8 mouse cellular contexts compared by ENCODE assay signal in the genomic region with DNA sequence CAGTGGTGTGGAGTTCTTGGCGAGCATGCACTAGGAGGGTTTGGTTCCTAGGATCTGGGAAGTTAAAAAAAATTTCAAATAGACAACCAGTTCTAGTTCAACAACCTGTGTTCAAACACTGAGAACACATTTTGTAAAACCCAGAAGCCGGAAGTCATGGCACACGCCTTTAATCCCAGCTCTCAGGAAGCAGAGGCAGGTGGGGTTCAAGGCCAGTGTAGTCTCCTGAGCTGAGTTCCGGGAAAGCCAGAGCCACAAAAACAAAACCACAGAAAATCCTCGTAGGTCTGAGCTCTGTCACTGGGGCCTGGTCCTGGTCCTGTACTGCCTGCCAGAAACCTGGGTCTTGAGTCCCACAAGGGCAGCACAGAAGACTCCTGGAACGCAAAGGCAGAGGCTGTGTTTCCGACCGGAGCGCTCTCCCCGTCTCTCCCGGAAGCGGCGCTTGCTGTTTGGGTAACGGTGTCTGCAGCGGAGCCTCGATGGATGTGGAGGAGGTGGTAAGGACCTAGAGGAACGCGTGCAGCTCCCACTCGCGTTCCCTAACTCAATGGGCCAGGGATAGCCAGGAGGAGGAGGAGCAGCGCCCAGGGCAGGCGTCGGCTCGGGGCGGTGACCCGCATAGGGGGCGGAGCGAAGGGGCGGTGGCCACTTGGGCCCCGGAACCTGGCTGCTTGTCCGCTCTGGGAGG. TPM values are rescaled to one million over a fixed set of nuclear protein-coding genes. Genes with fewer than 3 reads are reported as not detected.
DNase-seq lines count a peak whose midpoint lies in the region; ATAC-seq and TF ChIP-seq lines count a peak whose summit lies in the region.

TSS of gene Taf1b (plus strand) at position 210 of the 691 bp plus-strand sequence.

- DNase-seq in 3134 (ENCODE audit: extremely low read depth, insufficient read length, low spot score) = peak; percentile 85
- DNase-seq in adrenal gland, postnatal 36 days = peak; percentile 82 to 89
- peak; percentile 74 for DNase-seq in heart, adult 8-10 months (ENCODE audit: low spot score)
- peak; percentile 77 for DNase-seq in kidney, adult 9 months
- peak; percentile 80 for DNase-seq in limb, embryonic 14.5 days (ENCODE audit: low spot score)
- DNase-seq in midbrain, postnatal 0 days (ENCODE audit: low spot score) = peak; percentile 87
- DNase-seq in spleen, postnatal 14 days (ENCODE audit: low spot score in 2 of 2) = peak; percentile 63 to 77

- TF ChIP-seq CTCF in midbrain, postnatal 0 days (IDR thresholded peaks at IDR 0.05) = peak; percentile 22; the same call in 1 of the 2 replicates

- peaks cover 4% of the 10 kb centered on the region for H3K36me3 ChIP-seq in embryonic facial prominence, embryonic 13.5 days
- H3K36me3 ChIP-seq in limb, embryonic 14.5 days (ENCODE audit: control insufficient read depth, insufficient read depth, low read length) = no peaks in the 10 kb centered on the region
- H3K36me3 ChIP-seq in midbrain, postnatal 0 days (ENCODE audit: insufficient read depth, low read length) = no peaks in the 10 kb centered on the region

- H3K4me1 ChIP-seq in embryonic facial prominence, embryonic 13.5 days = peaks cover 3% of the 10 kb centered on the region; the same call in 1 of the 2 replicates
- H3K4me1 ChIP-seq in limb, embryonic 14.5 days (ENCODE audit: control insufficient read depth, insufficient read depth, low read length) = no peaks in the 10 kb centered on the region
- no peaks in the 10 kb centered on the region for H3K4me1 ChIP-seq in midbrain, postnatal 0 days (ENCODE audit: insufficient read depth, low read length)

- peak within 1 kb of the TSS; percentile 74 for H3K4me3 ChIP-seq in embryonic facial prominence, embryonic 13.5 days
- peak within 1 kb of the TSS; percentile 67 for H3K4me3 ChIP-seq in limb, embryonic 14.5 days (replicated peaks; ENCODE audit: low read length)
- H3K4me3 ChIP-seq in midbrain, postnatal 0 days (ENCODE audit: low read depth, low read length) = peak within 1 kb of the TSS; percentile 73

- H3K4me2 ChIP-seq in embryonic facial prominence, embryonic 13.5 days = peak within 1 kb of the TSS; percentile 62
- H3K4me2 ChIP-seq in limb, embryonic 14.5 days (replicated peaks; ENCODE audit: low read depth, low read length, severe bottlenecking) = peak within 1 kb of the TSS; percentile 47
- H3K4me2 ChIP-seq in midbrain, postnatal 0 days (ENCODE audit: low read depth, low read length, poor library complexity, severe bottlenecking) = peak within 1 kb of the TSS; percentile 51

- ATAC-seq in embryonic facial prominence, embryonic 13.5 days (ENCODE audit: insufficient number of reproducible peaks, insufficient read depth, low FRiP score, low TSS enrichment, low read depth) = peak; percentile 74
- peak; percentile 87 for ATAC-seq in limb, embryonic 14.5 days (ENCODE audit: low FRiP score, low read depth)
- ATAC-seq in midbrain, postnatal 0 days (ENCODE audit: low FRiP score) = peak; percentile 90

- WGBS in embryonic facial prominence, embryonic 13.5 days = 9% methylated on average over 31 of the region's 31 CpGs
- WGBS in limb, embryonic 14.5 days = 16% methylated on average over 19 of the region's 31 CpGs
- 8% methylated on average over 31 of the region's 31 CpGs for WGBS in midbrain, postnatal 0 days

- TF ChIP-seq POLR2A in limb, embryonic 14.5 days (IDR thresholded peaks at IDR 0.05; ENCODE audit: borderline replicate concordance, extremely low read depth, insufficient read depth, insufficient read length) = peak; percentile 48; the same call in 1 of the 2 replicates

- no peaks in the 10 kb centered on the region for H3K9me3 ChIP-seq in embryonic facial prominence, embryonic 13.5 days
- H3K9me3 ChIP-seq in limb, embryonic 14.5 days (ENCODE audit: control insufficient read depth, low read length) = no peaks in the 10 kb centered on the region
- no peaks in the 10 kb centered on the region for H3K9me3 ChIP-seq in midbrain, postnatal 0 days (ENCODE audit: low read length)

- peak within 1 kb of the TSS; percentile 72 for H3K27ac ChIP-seq in embryonic facial prominence, embryonic 13.5 days
- H3K27ac ChIP-seq in limb, embryonic 14.5 days (replicated peaks; ENCODE audit: low read depth, low read length) = peak within 1 kb of the TSS; percentile 61; the same call in 1 of the 2 replicates
- peak within 1 kb of the TSS; percentile 73 for H3K27ac ChIP-seq in midbrain, postnatal 0 days (ENCODE audit: low read depth, low read length)

- no peaks in the 10 kb centered on the region for H3K27me3 ChIP-seq in embryonic facial prominence, embryonic 13.5 days
- H3K27me3 ChIP-seq in limb, embryonic 14.5 days (ENCODE audit: control insufficient read depth, insufficient read depth, low read length) = no peaks in the 10 kb centered on the region
- H3K27me3 ChIP-seq in midbrain, postnatal 0 days (ENCODE audit: insufficient read depth, low read length) = no peaks in the 10 kb centered on the region

- peak within 1 kb of the TSS; percentile 80 for H3K9ac ChIP-seq in embryonic facial prominence, embryonic 13.5 days
- H3K9ac ChIP-seq in limb, embryonic 14.5 days (ENCODE audit: low read depth, low read length, severe bottlenecking) = peak within 1 kb of the TSS; percentile 72
- H3K9ac ChIP-seq in midbrain, postnatal 0 days (replicated peaks; ENCODE audit: low read length, poor library complexity, severe bottlenecking) = peak within 1 kb of the TSS; percentile 86

RNA-seq across cellular contexts. Expression of gene Taf1b, which starts in this region (rescaled TPM):
- total RNA-seq in adrenal gland, postnatal 36 days (2021) = 10 to 100 TPM; 12.1 to 17.7 TPM
- 32.3 and 32.9 TPM in 2 replicates for polyA plus RNA-seq in embryonic facial prominence, embryonic 13.5 days (2015; fragmentation: Nextera tagmentation; extraction: Ambion mirVana)
- 10 to 100 TPM in 2 of 4 experiments, 1 to 10 TPM in 2; 9.7 to 13.3 (median 10.0) TPM for total RNA-seq in heart, adult 8-10 months (2022)
- polyA plus RNA-seq in limb, embryonic 14.5 days (2012; rRNA removed) = 13.1 and 19.5 TPM in 2 replicates
- polyA plus RNA-seq in limb, embryonic 14.5 days (2014; fragmentation: Nextera tagmentation; extraction: Ambion mirVana) = 28.0 and 30.6 TPM in 2 replicates
- total RNA-seq in midbrain, postnatal 0 days (2014; rRNA removed) = 15.2 and 17.5 TPM in 2 replicates
- 33.1 and 34.2 TPM in 2 replicates for polyA plus RNA-seq in midbrain, postnatal 0 days (2015; fragmentation: Nextera tagmentation; extraction: Ambion mirVana)

Comparison
In these comparisons a context has a peak if more than half of its experiments do, and no peak if none do; other contexts are left out.
1. Peak in every context shown above with its lines: DNase-seq, ATAC-seq, H3K4me3 ChIP-seq and H3K27ac ChIP-seq.